ENCODE assay signal across 8 mouse cellular contexts in the genomic region with DNA sequence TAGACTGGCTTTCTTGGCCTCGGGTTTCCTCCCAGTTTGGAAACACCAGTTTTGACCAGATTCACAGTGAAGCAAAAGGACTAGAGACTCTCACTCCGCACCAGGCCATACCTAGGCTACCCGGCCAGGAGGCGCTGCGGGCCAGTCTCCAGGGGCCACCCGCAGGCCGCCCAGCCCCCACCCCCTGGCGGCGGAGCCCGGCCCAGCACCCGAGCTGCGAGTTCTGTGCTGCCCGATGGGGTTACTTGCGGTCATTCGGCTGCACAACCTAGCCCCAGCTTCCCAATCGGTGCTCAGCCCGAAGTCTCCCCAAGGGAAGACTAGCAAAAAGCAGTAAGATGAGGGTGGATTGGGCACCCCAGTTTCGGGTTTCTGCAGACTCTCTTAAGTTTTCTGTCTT. TPM values are rescaled to one million over a fixed set of nuclear protein-coding genes. Genes with fewer than 3 reads are reported as not detected.
DNase-seq lines count a peak whose midpoint lies in the region; ATAC-seq and TF ChIP-seq lines count a peak whose summit lies in the region.

No protein-coding gene starts in this region.

- peak; percentile 89 for DNase-seq in G1E (ENCODE audit: low spot score)
- peak; percentile 63 to 68 for DNase-seq in cerebellum, adult 2 months
- peak; percentile 62 for DNase-seq in forebrain, postnatal 0 days
- peak; percentile 91 for DNase-seq in heart, postnatal 4 days
- DNase-seq in layer of hippocampus, adult 9-10 months (ENCODE audit: low spot score), result peak; percentile 52
- peak; percentile 88 for DNase-seq in thymus, adult 2 months

- H3K27me3 ChIP-seq in G1E (ENCODE audit: insufficient read depth, low read length), result no peaks in the 10 kb centered on the region
- H3K27me3 ChIP-seq in cerebellum, adult 2 months (ENCODE audit: control insufficient read depth, insufficient read depth, low read length), result no peaks in the 10 kb centered on the region
- H3K27me3 ChIP-seq in forebrain, postnatal 0 days (ENCODE audit: insufficient read depth, low read length), result no peaks in the 10 kb centered on the region
- H3K27me3 ChIP-seq in lung, embryonic 15.5 days, result no peaks in the 10 kb centered on the region
- no peaks in the 10 kb centered on the region for H3K27me3 ChIP-seq in thymus, adult 2 months (ENCODE audit: control insufficient read depth, insufficient read depth, low read length)

- H3K27ac ChIP-seq in cerebellum, adult 2 months (ENCODE audit: insufficient read depth, low read length), result no peak overlapping the region
- peak overlapping the region; percentile 79; the same call in 1 of the 2 replicates for H3K27ac ChIP-seq in forebrain, postnatal 0 days (ENCODE audit: low read depth, low read length)
- peak overlapping the region; percentile 77 for H3K27ac ChIP-seq in lung, embryonic 15.5 days
- peak overlapping the region; percentile 81 for H3K27ac ChIP-seq in olfactory bulb, adult 2 months (ENCODE audit: insufficient read depth, low read depth, low read length)
- H3K27ac ChIP-seq in thymus, adult 2 months (ENCODE audit: control insufficient read depth, insufficient read depth, low read length), result peak overlapping the region; percentile 21; the same call in 1 of the 2 replicates

- peak; percentile 70 for TF ChIP-seq CTCF in G1E (IDR thresholded peaks at IDR 0.05; ENCODE audit: low read depth, low read length)
- TF ChIP-seq CTCF in cerebellum, adult 2 months (IDR thresholded peaks at IDR 0.05; ENCODE audit: borderline replicate concordance, insufficient read depth, low read depth, low read length), result peak; percentile 53
- peak; percentile 70 for TF ChIP-seq CTCF in forebrain, postnatal 0 days (IDR thresholded peaks at IDR 0.05; ENCODE audit: low read depth)
- peak; percentile 86 for TF ChIP-seq CTCF in olfactory bulb, adult 2 months (IDR thresholded peaks at IDR 0.05; ENCODE audit: insufficient read depth, low read depth, low read length)
- TF ChIP-seq CTCF in thymus, adult 2 months (IDR thresholded peaks at IDR 0.05; ENCODE audit: borderline replicate concordance, control insufficient read depth, extremely low read depth, insufficient read depth, low read length, poor library complexity), result peak; percentile 93

- peak overlapping the region; percentile 68 for H3K9ac ChIP-seq in forebrain, postnatal 0 days
- peak overlapping the region; percentile 65 for H3K9ac ChIP-seq in lung, embryonic 15.5 days

- H3K4me1 ChIP-seq in G1E (ENCODE audit: insufficient read depth, low read depth, low read length), result peaks cover 61% of the 10 kb centered on the region
- H3K4me1 ChIP-seq in cerebellum, adult 2 months (ENCODE audit: control insufficient read depth, insufficient read depth, low read length), result no peaks in the 10 kb centered on the region
- H3K4me1 ChIP-seq in forebrain, postnatal 0 days (ENCODE audit: insufficient read depth), result no peaks in the 10 kb centered on the region
- H3K4me1 ChIP-seq in lung, embryonic 15.5 days, result peaks cover 30% of the 10 kb centered on the region
- peaks cover 11% of the 10 kb centered on the region for H3K4me1 ChIP-seq in olfactory bulb, adult 2 months (ENCODE audit: control insufficient read depth, insufficient read depth, low read length)
- peaks cover 3% of the 10 kb centered on the region for H3K4me1 ChIP-seq in thymus, adult 2 months (replicated peaks; ENCODE audit: control insufficient read depth, insufficient read depth, low read length)

- ATAC-seq in G1E (ENCODE audit: extremely low read depth, insufficient number of reproducible peaks, low FRiP score, poor library complexity, severe bottlenecking), result peak; percentile 66
- peak; percentile 53 for ATAC-seq in forebrain, postnatal 0 days
- ATAC-seq in lung, embryonic 15.5 days (ENCODE audit: borderline replicate concordance, extremely low read depth, low FRiP score, low TSS enrichment), result peak; percentile 74

- peak overlapping the region; percentile 78 for H3K4me3 ChIP-seq in G1E (ENCODE audit: low read depth, low read length)
- H3K4me3 ChIP-seq in cerebellum, adult 2 months (replicated peaks; ENCODE audit: insufficient read depth, low read depth, low read length), result peak overlapping the region; percentile 67
- peak overlapping the region; percentile 68 for H3K4me3 ChIP-seq in forebrain, postnatal 0 days (ENCODE audit: low read depth, low read length)
- peak overlapping the region; percentile 69 for H3K4me3 ChIP-seq in lung, embryonic 15.5 days
- peak overlapping the region; percentile 78 for H3K4me3 ChIP-seq in olfactory bulb, adult 2 months (ENCODE audit: insufficient read depth, low read depth, low read length)
- peak overlapping the region; percentile 54 for H3K4me3 ChIP-seq in thymus, adult 2 months (ENCODE audit: control insufficient read depth, insufficient read depth, low read length)

- TF ChIP-seq POLR2A in cerebellum, adult 2 months (IDR thresholded peaks at IDR 0.05; ENCODE audit: borderline replicate concordance, insufficient read depth, low read length), result no peak
- TF ChIP-seq POLR2A in olfactory bulb, adult 2 months (IDR thresholded peaks at IDR 0.05; ENCODE audit: insufficient read depth, low read depth, low read length), result no peak
- TF ChIP-seq POLR2A in thymus, adult 2 months (IDR thresholded peaks at IDR 0.05; ENCODE audit: control insufficient read depth, extremely low read depth, insufficient read depth, low read length, poor library complexity), result no peak

- peak overlapping the region; percentile 81 for H3K4me2 ChIP-seq in forebrain, postnatal 0 days (ENCODE audit: low read depth)
- H3K4me2 ChIP-seq in lung, embryonic 15.5 days, result peak overlapping the region; percentile 86

- no peaks in the 10 kb centered on the region for H3K9me3 ChIP-seq in G1E (replicated peaks)
- no peaks in the 10 kb centered on the region for H3K9me3 ChIP-seq in forebrain, postnatal 0 days (ENCODE audit: low read length)
- no peaks in the 10 kb centered on the region for H3K9me3 ChIP-seq in lung, embryonic 15.5 days

- 5% methylated on average over 18 of the region's 18 CpGs for WGBS in cerebellum, adult 2 months
- WGBS in forebrain, postnatal 0 days, result 2% methylated on average over 18 of the region's 18 CpGs
- WGBS in lung, embryonic 15.5 days, result under 1% methylated on average over 18 of the region's 18 CpGs
- WGBS in olfactory bulb, adult 2 months, result 4% methylated on average over 18 of the region's 18 CpGs
- 2% methylated on average over 18 of the region's 18 CpGs for WGBS in thymus, adult 2 months

- peaks cover 8% of the 10 kb centered on the region for H3K36me3 ChIP-seq in G1E (replicated peaks)
- H3K36me3 ChIP-seq in forebrain, postnatal 0 days (ENCODE audit: insufficient read depth), result no peaks in the 10 kb centered on the region
- no peaks in the 10 kb centered on the region for H3K36me3 ChIP-seq in lung, embryonic 15.5 days
- no peaks in the 10 kb centered on the region for H3K36me3 ChIP-seq in thymus, adult 2 months (ENCODE audit: control insufficient read depth, insufficient read depth, low read length)

RNA-seq across cellular contexts. Expression of gene Abca1, which starts 1.1 kb away (rescaled TPM):
- total RNA-seq in G1E (2014; fragmentation: Nextera tagmentation) (21.5 and 23.0 TPM in 2 replicates), G1E (2017) (4.6 and 4.7 TPM in 2 replicates)
- polyA plus RNA-seq in G1E (2012), result 1.8 and 2.1 TPM in 2 replicates
- 10.0 and 10.6 TPM in 2 replicates for polyA plus RNA-seq in cerebellum, adult 2 months (2012; rRNA removed)
- total RNA-seq in forebrain, postnatal 0 days (2014; rRNA removed), result 26.4 and 39.2 TPM in 2 replicates
- polyA plus RNA-seq in forebrain, postnatal 0 days (2015; fragmentation: Nextera tagmentation; extraction: Ambion mirVana), result 3.7 and 6.3 TPM in 2 replicates
- 10 to 100 TPM in 1 of 2 experiments, 1 to 10 TPM in 1; 9.5 to 11.6 TPM for total RNA-seq in heart, postnatal 4 days (2021)
- polyA plus RNA-seq in lung, embryonic 15.5 days (2015; fragmentation: Nextera tagmentation; extraction: Ambion mirVana), result 9.1 and 9.3 TPM in 2 replicates
- polyA plus RNA-seq in olfactory bulb, adult 2 months (2012; ENCODE audit: insufficient read depth, insufficient read length, low replicate concordance, missing spikeins), result 44.5 and 149 TPM in 2 replicates
- polyA plus RNA-seq in thymus, adult 2 months (2012; rRNA removed), result 13.8 and 15.4 TPM in 2 replicates
